Mouse (Mus musculus) brown adipose tissue, adult 24 weeks (tissue): ENCODE results near the gene Zpbp2. TPM values are rescaled to one million over a fixed set of nuclear protein-coding genes. Genes with fewer than 3 reads are reported as not detected.

Experiments
- H3K27ac ChIP-seq: fragments of 200-500 bp; replicated peaks from 2 replicates; pipeline ENCODE4 v1.5.1; 2012; ENCODE audit warnings: low read depth, mild to moderate bottlenecking, low read length
- H3K4me1 ChIP-seq: fragments of 200-500 bp; 2 replicates; pipeline ENCODE4 v1.6.1; 2012; ENCODE audit warnings: low read length, mixed read lengths; ENCODE audit not compliant: control insufficient read depth, insufficient read depth, insufficient read length
- H3K4me3 ChIP-seq: fragments of 200-500 bp; 2 replicates; pipeline ENCODE4 v1.5.1; 2012; ENCODE audit warnings: low read depth, mild to moderate bottlenecking, low read length, moderate library complexity; ENCODE audit not compliant: insufficient read depth
- polyA plus RNA-seq: library from polyadenylated mRNA; stranded (reverse); fragments of >200 nt; gene quantifications from 2 replicates; pipeline ENCODE4 v1.2.4, GENCODE M21; 2012; ENCODE audit not compliant: missing spikeins, insufficient read depth, insufficient read length

Gene Zpbp2
- 2.2 and 2.3 TPM in 2 replicates for polyA plus RNA-seq

GRCm38 (mm10) chr11:98550975-98551828 is at the start of gene Zpbp2:
Zpbp2 (plus strand) TSS chr11:98551097.
- peak within 1 kb of the TSS; percentile 91 for H3K4me3 ChIP-seq
- H3K27ac ChIP-seq, result 0 out of 2 replicates have a peak within 1 kb of the TSS, but pooled peaks have one; percentile 51
- H3K4me1 ChIP-seq, result no peaks in the 10 kb centered on the region; the same call in 1 of the 2 replicates

- no peak overlapping the region for H3K27ac ChIP-seq
Measured at GRCm38 (mm10) chr11:98504926-98505325, 46.0 kb upstream of the Zpbp2 start.

GRCm38 (mm10) chr11:98509434-98509833 is 41.5 kb upstream of the Zpbp2 start:
- Histone ChIP-seq H3K27ac (no peak overlapping the region), H3K4me3 (no peak overlapping the region)

More at GRCm38 (mm10) chr11:98504926-98505325, 46.0 kb upstream of the Zpbp2 start:
- Histone ChIP-seq H3K4me1 (no peaks in the 10 kb centered on the region), H3K4me3 (no peak overlapping the region)

GRCm38 (mm10) chr11:98510125-98510524 is 40.8 kb upstream of the Zpbp2 start:
- Histone ChIP-seq H3K27ac (no peak overlapping the region), H3K4me1 (no peaks in the 10 kb centered on the region), H3K4me3 (no peak overlapping the region)

More at GRCm38 (mm10) chr11:98509434-98509833, 41.5 kb upstream of the Zpbp2 start:
- H3K4me1 ChIP-seq, result no peaks in the 10 kb centered on the region

GRCm38 (mm10) chr11:98512881-98513280 is 38.0 kb upstream of the Zpbp2 start:
- H3K4me1 ChIP-seq, result no peaks in the 10 kb centered on the region

GRCm38 (mm10) chr11:98513356-98513936 is 37.5 kb upstream of the Zpbp2 start:
- H3K4me3 ChIP-seq, result no peak overlapping the region
- H3K4me1 ChIP-seq, result no peaks in the 10 kb centered on the region
- H3K27ac ChIP-seq, result no peak overlapping the region

More at GRCm38 (mm10) chr11:98512881-98513280, 38.0 kb upstream of the Zpbp2 start:
- Histone ChIP-seq H3K4me3 (no peak overlapping the region), H3K27ac (no peak overlapping the region)

GRCm38 (mm10) chr11:98520468-98520867 is 30.4 kb upstream of the Zpbp2 start:
- Histone ChIP-seq H3K4me3 (no peak overlapping the region), H3K27ac (no peak overlapping the region), H3K4me1 (no peaks in the 10 kb centered on the region)

- Histone ChIP-seq H3K4me1 (no peaks in the 10 kb centered on the region), H3K27ac (no peak overlapping the region), H3K4me3 (no peak overlapping the region)
Measured at GRCm38 (mm10) chr11:98525140-98525539, 25.8 kb upstream of the Zpbp2 start.

- Histone ChIP-seq H3K4me3 (no peak overlapping the region), H3K27ac (no peak overlapping the region), H3K4me1 (no peaks in the 10 kb centered on the region)
Measured at GRCm38 (mm10) chr11:98526824-98527461, 24.0 kb upstream of the Zpbp2 start.

- no peak overlapping the region for H3K27ac ChIP-seq
- no peaks in the 10 kb centered on the region for H3K4me1 ChIP-seq
- no peak overlapping the region for H3K4me3 ChIP-seq
Measured at GRCm38 (mm10) chr11:98537480-98538034, 13.3 kb upstream of the Zpbp2 start.

GRCm38 (mm10) chr11:98540319-98540718 is 10.6 kb upstream of the Zpbp2 start:
- Histone ChIP-seq H3K4me3 (no peak overlapping the region), H3K27ac (no peak overlapping the region), H3K4me1 (no peaks in the 10 kb centered on the region)

- no peak overlapping the region for H3K27ac ChIP-seq
- H3K4me1 ChIP-seq, result no peaks in the 10 kb centered on the region
- no peak overlapping the region for H3K4me3 ChIP-seq
Measured at GRCm38 (mm10) chr11:98542553-98542952, 8.3 kb upstream of the Zpbp2 start.

- Histone ChIP-seq H3K4me1 (no peaks in the 10 kb centered on the region), H3K4me3 (no peak overlapping the region), H3K27ac (no peak overlapping the region)
Measured at GRCm38 (mm10) chr11:98543414-98543813, 7.5 kb upstream of the Zpbp2 start.

- H3K27ac ChIP-seq, result no peak overlapping the region
- H3K4me3 ChIP-seq, result peak overlapping the region; percentile 19
- H3K4me1 ChIP-seq, result no peaks in the 10 kb centered on the region
Measured at GRCm38 (mm10) chr11:98544890-98545677, 5.8 kb upstream of the Zpbp2 start.
